Mouse (Mus musculus) intestine, embryonic 15.5 days (tissue): ENCODE measurements around the gene Btrc. TPM values are rescaled to one million over a fixed set of nuclear protein-coding genes. Genes with fewer than 3 reads are reported as not detected.
"Not testable (repeated sequence)": the region's sequence is repeated elsewhere in the genome, so short reads cannot be mapped to it uniquely, and the experiment has no call there.

Experiments
- ATAC-seq: fragments of 200-750 bp; cut with Nextera tagmentation; 2 replicates; pipeline ENCODE4 v1.8.0; 2017; ENCODE audit warnings: moderate TSS enrichment, moderate library complexity
- H3K27ac ChIP-seq: fragments of 300-500 bp; sonication (generic); 2 replicates; pipeline ENCODE4 v1.5.1; 2015; ENCODE audit warnings: mild to moderate bottlenecking, inconsistent platforms
- H3K27me3 ChIP-seq: fragments of 300-500 bp; sonication (generic); replicated peaks from 2 replicates; pipeline ENCODE4 v1.6.1; 2015; ENCODE audit warnings: inconsistent platforms
- H3K36me3 ChIP-seq: fragments of 300-500 bp; sonication (generic); 2 replicates; pipeline ENCODE4 v1.6.1; 2015; ENCODE audit warnings: inconsistent platforms
- H3K4me1 ChIP-seq: fragments of 300-500 bp; sonication (generic); replicated peaks from 2 replicates; pipeline ENCODE4 v1.6.1; 2015; ENCODE audit warnings: inconsistent platforms
- H3K4me2 ChIP-seq: fragments of 300-500 bp; sonication (generic); replicated peaks from 2 replicates; pipeline ENCODE4 v1.6.1; 2015; ENCODE audit warnings: mild to moderate bottlenecking, inconsistent platforms
- H3K4me3 ChIP-seq: fragments of 300-500 bp; sonication (generic); replicated peaks from 2 replicates; pipeline ENCODE4 v1.5.1; 2015; ENCODE audit warnings: inconsistent platforms
- H3K9ac ChIP-seq: fragments of 300-500 bp; sonication (generic); 2 replicates; pipeline ENCODE4 v1.6.1; 2015; ENCODE audit warnings: inconsistent platforms
- H3K9me3 ChIP-seq: fragments of 300-500 bp; sonication (generic); 2 replicates; pipeline ENCODE4 v1.6.1; 2016; ENCODE audit warnings: inconsistent platforms
- WGBS: fragments of 180-500 bp; shearing (Covaris S2); methylation state at CpG from one replicate; pipeline ENCODE4 v1.1.7; 2015; 5-methylcytosine and 5-hydroxymethylcytosine counted together
- polyA plus RNA-seq: library from polyadenylated mRNA; unstranded; fragments of >200 nt; fragmentation: Nextera tagmentation; extraction: Ambion mirVana; gene quantifications from 2 replicates; pipeline ENCODE4 v1.2.1, GENCODE M21; 2015

Btrc gene
- polyA plus RNA-seq, 1 experiment from 2014 or later: 31.8 TPM

DNA sequence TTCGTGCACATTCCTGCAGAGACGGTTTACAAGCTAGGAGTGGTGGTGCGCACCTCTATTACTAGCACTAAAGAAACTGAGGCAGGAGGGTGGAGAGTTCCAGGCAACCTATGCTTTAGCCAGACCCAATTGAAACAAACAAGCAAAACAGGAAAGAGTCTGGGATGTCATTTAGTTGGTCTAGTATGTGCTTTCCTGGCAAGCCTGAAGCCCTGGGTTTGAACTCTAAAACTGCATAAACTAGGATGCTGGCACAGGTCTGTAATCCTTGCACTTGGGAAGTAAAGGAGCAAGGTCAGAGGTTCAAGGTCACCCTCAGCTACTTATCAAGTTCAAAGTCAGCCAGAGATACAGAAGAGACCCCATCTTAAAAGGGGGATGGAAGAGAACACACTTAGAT is 178.5 kb downstream of the Btrc start:
- no peak overlapping the region for H3K27ac ChIP-seq
- peaks cover 25% of the 10 kb centered on the region for H3K27me3 ChIP-seq
- 27% methylated on average over 3 of the region's 3 CpGs for WGBS
- H3K4me1 ChIP-seq: peaks cover 7% of the 10 kb centered on the region
- peak overlapping the region; percentile 14; the same call in 1 of the 2 replicates for H3K9ac ChIP-seq
- ATAC-seq: no peak
- H3K9me3 ChIP-seq: no peaks in the 10 kb centered on the region
- H3K4me2 ChIP-seq: peak overlapping the region; percentile 92
- H3K4me3 ChIP-seq: peak overlapping the region; percentile 37
- no peaks in the 10 kb centered on the region for H3K36me3 ChIP-seq

DNA sequence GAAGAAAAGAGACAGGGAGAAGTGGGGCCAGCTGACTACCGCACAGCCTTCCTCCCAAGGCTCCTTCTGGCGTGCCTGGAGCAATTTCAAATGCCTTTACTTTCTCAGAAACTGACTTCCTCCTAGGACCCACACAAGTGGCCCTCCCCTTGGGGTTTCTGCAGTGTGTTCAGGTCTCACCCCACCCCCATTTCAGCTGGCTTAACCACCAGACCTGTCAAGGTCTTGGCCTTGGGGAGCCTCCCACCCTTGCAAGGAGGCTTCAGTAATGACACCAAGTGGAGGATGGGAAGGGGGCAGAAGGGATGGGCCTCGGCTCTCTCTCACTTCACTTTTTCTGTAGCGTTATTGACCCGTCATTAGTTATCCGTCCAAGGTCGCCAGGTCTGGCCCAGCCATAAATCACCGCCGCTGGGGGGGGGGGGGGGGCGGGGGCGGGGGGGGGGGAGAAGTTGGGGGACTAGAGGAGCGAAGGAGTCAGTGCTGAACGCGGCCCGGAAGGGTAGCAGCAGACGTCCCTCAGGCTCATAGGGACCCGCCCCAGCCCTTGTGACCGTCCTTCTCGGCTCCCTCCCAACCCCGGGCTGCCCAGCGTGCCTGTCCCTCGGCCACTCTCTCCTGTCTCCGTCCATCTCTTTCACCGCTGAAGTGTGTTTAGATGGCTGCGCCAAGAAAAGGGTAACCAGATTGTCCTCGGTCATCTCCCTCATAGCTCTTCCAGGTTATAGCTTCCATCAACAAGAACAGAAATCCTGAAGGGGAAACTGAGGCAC is 180.8 kb downstream of the Btrc start:
- Histone ChIP-seq H3K4me1 (peaks cover 7% of the 10 kb centered on the region), H3K36me3 (no peaks in the 10 kb centered on the region), H3K4me2 (peak overlapping the region; percentile 90), H3K27ac (no peak overlapping the region), H3K27me3 (peaks cover 25% of the 10 kb centered on the region), H3K9ac (peak overlapping the region; percentile 48), H3K4me3 (peak overlapping the region; percentile 41), H3K9me3 (no peaks in the 10 kb centered on the region)
- 2% methylated on average over 21 of the region's 26 CpGs for WGBS
- ATAC-seq: peak; percentile 54

DNA sequence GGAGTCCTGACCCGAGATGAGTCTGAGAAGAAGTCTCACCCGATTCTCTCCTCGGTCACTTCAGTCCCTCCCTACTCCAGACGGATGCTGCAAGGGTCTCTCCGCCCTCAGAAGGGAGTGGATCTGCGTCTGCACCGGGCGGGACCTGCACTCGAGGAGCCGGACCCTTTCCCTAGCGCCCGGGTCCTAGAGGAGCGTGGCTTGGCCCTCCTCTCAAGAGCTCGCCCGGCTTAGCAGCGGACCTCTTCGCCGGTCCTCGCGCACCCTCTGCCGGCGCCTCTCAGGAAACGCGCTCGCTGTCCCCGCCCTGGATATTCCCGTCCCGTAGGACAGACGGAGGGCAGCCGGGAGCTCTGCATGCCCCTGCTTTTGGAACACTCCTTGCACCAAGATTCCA is 181.4 kb downstream of the Btrc start:
- H3K9me3 ChIP-seq: no peaks in the 10 kb centered on the region
- peak; percentile 73 for ATAC-seq
- no peak overlapping the region for H3K27ac ChIP-seq
- H3K36me3 ChIP-seq: no peaks in the 10 kb centered on the region
- H3K4me2 ChIP-seq: peak overlapping the region; percentile 90
- H3K27me3 ChIP-seq: peaks cover 25% of the 10 kb centered on the region
- H3K4me3 ChIP-seq: peak overlapping the region; percentile 41
- WGBS: under 1% methylated on average over 30 of the region's 30 CpGs
- H3K4me1 ChIP-seq: peaks cover 7% of the 10 kb centered on the region
- H3K9ac ChIP-seq: peak overlapping the region; percentile 48

DNA sequence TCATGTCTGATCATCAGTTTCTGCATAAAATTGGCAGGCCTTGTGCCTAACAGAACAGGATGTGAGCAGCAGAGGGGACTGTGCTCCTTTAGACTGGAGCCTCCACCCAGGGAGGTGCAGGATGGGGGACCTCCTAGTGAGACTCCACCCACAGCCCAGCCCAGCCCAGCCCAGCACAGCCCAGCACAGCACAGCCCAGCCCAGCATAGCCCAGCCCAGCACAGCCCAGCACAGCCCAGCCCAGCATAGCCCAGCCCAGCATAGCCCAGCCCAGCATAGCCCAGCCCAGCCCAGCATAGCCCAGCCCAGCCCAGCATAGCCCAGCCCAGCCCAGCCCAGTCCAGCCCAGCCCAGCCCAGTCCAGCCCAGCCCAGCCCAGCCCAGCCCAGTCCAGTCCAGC is 184.7 kb downstream of the Btrc start:
- H3K27ac ChIP-seq, H3K4me2 ChIP-seq, H3K9me3 ChIP-seq, H3K36me3 ChIP-seq, H3K9ac ChIP-seq, H3K4me3 ChIP-seq, H3K27me3 ChIP-seq: not testable (repeated sequence)
- H3K4me1 ChIP-seq: peaks cover 20% of the 10 kb centered on the region
- ATAC-seq: peak; percentile 44; the same call in 1 of the 2 replicates

DNA sequence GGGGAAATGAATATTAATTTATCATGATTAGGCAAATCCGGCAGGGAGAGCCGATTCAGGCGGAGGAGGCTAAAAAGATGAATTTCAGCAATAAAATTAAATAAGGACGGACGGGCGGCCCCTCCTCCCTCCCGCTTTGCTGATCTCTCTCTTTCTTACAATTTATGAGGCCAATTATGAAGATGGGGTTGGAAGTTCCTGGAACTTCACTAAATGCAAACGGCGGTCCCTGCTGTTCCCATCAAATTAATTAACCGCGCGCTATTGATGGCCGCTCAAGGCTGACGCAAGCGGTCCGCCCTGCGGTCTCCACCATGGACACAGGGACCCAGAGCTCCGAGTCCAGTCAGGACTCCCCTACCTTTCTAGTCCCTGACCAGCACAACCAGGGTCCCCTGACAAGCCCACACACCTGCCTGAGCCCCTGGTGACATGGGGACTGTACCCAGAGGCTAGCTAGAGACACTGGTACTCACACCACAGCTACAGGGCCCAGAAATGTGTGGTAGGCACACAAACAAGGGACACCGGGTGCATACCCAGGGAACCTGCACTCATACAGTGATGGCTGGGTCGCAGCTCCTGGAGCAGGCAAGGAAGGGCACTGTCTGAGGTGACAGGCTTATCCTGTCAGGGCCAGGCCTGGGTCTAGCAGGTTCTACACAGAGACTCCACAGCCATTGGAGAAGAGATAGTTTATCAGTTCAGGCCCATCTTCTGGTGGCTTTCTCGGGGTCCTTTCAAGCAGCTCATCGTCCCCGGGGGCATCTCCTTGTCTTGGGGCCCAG is 185.8 kb downstream of the Btrc start:
- peaks cover 7% of the 10 kb centered on the region; the same call in 1 of the 2 replicates for H3K27me3 ChIP-seq
- no peaks in the 10 kb centered on the region for H3K9me3 ChIP-seq
- no peaks in the 10 kb centered on the region for H3K36me3 ChIP-seq
- no peak for ATAC-seq
- no peak overlapping the region for H3K27ac ChIP-seq
- 79% methylated on average over 23 of the region's 23 CpGs for WGBS
- peaks cover 19% of the 10 kb centered on the region for H3K4me1 ChIP-seq
- H3K4me2 ChIP-seq: no peak overlapping the region
- H3K4me3 ChIP-seq: no peak overlapping the region
- H3K9ac ChIP-seq: no peak overlapping the region

DNA sequence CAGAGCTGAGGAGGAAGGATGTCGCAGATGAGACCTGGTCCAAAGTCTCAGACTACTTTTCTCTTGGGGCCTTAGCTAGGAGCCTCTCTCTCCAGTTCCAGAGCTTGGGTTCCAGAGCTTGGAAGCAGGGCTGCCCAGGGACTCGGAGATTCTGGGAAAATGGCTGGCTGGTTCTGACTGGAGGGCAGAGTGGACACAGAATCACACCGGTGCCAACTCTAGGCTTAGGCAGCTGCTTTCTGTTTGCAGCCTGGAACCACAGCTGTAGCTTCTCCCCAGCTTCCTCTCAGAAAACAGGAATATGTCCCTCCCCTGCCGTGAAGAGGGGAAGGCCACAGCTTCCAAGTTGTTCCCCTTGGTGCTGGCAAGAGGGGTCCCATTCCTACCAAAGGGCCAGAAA is 186.4 kb downstream of the Btrc start:
- no peak for ATAC-seq
- WGBS: 68% methylated on average over 4 of the region's 4 CpGs

DNA sequence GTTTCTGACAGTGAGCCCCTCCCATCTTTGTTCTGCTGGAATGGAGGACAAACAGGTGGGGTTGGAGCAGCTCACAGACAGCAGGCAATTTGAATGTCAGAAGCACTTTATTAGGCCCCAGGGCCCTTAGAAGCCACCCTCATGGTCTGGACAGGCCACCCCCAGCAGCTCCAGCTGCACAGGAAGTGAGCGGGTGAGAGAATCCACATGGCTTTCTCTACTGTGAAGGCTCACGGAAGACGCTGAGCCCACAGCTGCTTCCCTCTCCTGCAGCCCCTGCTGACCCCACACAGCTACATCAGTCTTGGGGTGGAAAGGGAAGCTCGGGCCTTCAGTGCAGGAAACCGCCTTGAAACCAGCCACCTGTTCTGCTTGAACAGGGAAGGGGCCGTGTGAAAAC is 188.7 kb downstream of the Btrc start:
- Histone ChIP-seq H3K4me2 (no peak overlapping the region), H3K9ac (no peak overlapping the region), H3K27ac (0 out of 2 replicates have a peak overlapping the region, but pooled peaks have one; percentile 11), H3K4me1 (peaks cover 17% of the 10 kb centered on the region), H3K9me3 (no peaks in the 10 kb centered on the region), H3K36me3 (no peaks in the 10 kb centered on the region), H3K27me3 (no peaks in the 10 kb centered on the region), H3K4me3 (no peak overlapping the region)
- 33% methylated on average over 6 of the region's 6 CpGs for WGBS
- ATAC-seq: peak; percentile 64

More for the DNA sequence above, 186.4 kb downstream of the Btrc start:
- Histone ChIP-seq H3K4me3 (no peak overlapping the region), H3K4me1 (peaks cover 17% of the 10 kb centered on the region), H3K4me2 (no peak overlapping the region), H3K27ac (no peak overlapping the region), H3K27me3 (peaks cover 7% of the 10 kb centered on the region; the same call in 1 of the 2 replicates), H3K9ac (no peak overlapping the region), H3K36me3 (no peaks in the 10 kb centered on the region), H3K9me3 (no peaks in the 10 kb centered on the region)

DNA sequence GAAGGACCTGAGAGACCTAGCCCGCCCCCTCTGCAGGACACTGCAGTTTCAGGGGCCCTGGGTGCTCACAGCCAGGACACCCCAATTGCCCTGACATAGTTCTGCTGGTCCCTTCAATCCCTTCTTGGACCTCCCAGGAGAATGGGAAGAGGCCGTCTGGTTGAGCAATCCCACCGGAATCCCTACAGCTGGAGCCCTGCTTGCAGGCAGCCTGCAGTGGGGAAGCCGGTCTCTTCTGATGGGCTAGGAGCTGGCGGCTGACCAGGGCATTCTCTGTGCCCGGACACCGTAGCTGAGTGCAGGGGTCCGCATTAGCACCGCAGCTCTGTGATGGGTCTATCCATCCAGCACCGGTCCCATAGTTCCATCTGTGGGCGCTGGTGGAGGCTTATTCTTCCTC is 190.6 kb downstream of the Btrc start:
- peaks cover 17% of the 10 kb centered on the region for H3K4me1 ChIP-seq
- H3K27ac ChIP-seq: no peak overlapping the region
- H3K9ac ChIP-seq: no peak overlapping the region
- H3K9me3 ChIP-seq: no peaks in the 10 kb centered on the region
- 93% methylated on average over 11 of the region's 11 CpGs for WGBS
- H3K4me3 ChIP-seq: no peak overlapping the region
- H3K36me3 ChIP-seq: no peaks in the 10 kb centered on the region
- ATAC-seq: no peak
- H3K27me3 ChIP-seq: no peaks in the 10 kb centered on the region
- H3K4me2 ChIP-seq: no peak overlapping the region

DNA sequence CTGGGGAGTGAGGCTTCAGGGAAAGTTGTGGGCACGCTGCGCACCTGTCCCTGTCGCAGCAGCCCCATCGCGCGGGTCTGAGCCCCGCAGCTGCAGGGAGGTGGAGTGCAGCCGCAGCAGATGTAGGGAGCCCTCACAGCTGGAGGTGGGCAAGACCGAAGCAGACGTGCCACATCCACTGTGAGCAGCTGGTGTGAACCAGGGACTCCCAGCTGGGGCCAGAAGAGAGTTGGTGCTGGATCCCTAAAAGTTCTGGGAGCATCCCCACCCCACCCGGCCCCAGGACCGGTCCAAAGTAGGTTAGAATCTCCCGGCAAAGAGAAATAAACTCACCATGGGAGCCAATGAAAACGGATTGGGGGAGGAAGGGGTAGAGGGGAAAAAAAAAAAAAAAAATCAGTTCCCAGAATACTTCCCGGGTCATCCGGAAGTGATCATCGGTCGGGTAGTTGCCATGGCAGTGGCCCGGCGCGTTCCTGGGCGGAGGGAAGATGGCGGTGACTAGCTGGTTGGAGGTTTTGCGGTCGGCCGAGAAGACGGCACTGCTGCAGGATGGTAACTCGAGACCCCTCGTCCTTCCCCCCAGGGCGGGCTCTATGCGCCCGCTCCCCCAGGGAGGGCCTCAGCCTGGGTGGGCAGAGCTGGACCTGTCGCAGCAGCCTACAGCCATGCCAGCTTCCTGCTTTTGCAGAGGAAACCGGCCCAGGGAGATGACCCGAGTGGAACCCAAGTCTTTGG is 196.8 kb downstream of the Btrc start, which contains the start of the genes Poll and Gm17018:
Gene Poll, minus strand, starts transcription at position 379 of the 738 bp plus-strand sequence.
Gene Gm17018, plus strand, starts transcription at position 463 of the 738 bp plus-strand sequence.
- H3K27ac ChIP-seq: peak within 1 kb of the TSS; percentile 56
- WGBS: 0% methylated on average over 34 of the region's 35 CpGs
- H3K9ac ChIP-seq: peak within 1 kb of the TSS; percentile 77
- H3K27me3 ChIP-seq: no peaks in the 10 kb centered on the region
- peak within 1 kb of the TSS; percentile 87 for H3K4me2 ChIP-seq
- no peaks in the 10 kb centered on the region for H3K36me3 ChIP-seq
- H3K4me3 ChIP-seq: peak within 1 kb of the TSS; percentile 65
- no peaks in the 10 kb centered on the region for H3K9me3 ChIP-seq
- peak; percentile 94 for ATAC-seq
- 0 out of 2 replicates have a peak, but pooled peaks cover 7% of the 10 kb centered on the region for H3K4me1 ChIP-seq

DNA sequence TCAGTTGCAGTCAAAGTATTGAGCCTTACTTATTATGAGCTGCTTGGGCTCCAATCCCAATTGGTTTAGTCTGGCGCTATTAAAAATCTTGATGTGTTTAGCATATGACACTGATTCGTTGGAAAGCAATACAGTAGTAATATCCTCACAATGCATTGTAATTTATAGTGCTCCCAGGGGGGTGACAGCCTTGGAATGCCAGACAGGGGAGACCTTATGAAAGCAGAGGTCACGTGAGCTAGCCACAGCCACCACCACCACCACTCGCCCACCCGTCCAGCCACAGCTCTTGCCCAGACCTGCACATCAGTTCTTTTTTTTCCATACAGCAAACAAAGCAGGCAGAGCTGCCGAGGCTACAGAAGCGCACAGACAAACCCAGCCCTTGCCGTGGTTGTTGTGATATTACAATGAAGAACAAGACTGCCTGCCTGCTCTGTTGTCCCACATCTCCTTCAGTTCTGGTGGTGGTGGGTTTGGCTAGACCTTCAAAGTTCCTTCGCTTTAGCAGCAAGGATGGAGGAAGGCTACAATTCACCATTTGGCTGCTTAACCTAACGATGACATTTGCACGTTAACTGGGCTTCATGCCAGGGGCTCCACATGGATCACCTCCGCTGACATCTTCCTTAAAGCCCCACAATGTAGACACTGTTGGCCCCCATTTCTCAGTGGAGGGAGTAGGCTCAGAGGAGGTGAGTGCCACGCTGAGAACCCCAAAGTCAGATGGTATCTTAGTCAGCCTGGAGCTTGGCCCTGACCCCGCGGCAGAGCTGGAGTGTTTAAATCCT is 202.6 kb downstream of the Btrc start:
- peaks cover 9% of the 10 kb centered on the region for H3K4me1 ChIP-seq
- ATAC-seq: no peak
- H3K9me3 ChIP-seq: no peaks in the 10 kb centered on the region
- no peak overlapping the region for H3K27ac ChIP-seq
- no peaks in the 10 kb centered on the region for H3K27me3 ChIP-seq
- no peak overlapping the region for H3K4me3 ChIP-seq
- WGBS: 55% methylated on average over 15 of the region's 15 CpGs
- H3K9ac ChIP-seq: no peak overlapping the region
- no peaks in the 10 kb centered on the region for H3K36me3 ChIP-seq
- H3K4me2 ChIP-seq: no peak overlapping the region

DNA sequence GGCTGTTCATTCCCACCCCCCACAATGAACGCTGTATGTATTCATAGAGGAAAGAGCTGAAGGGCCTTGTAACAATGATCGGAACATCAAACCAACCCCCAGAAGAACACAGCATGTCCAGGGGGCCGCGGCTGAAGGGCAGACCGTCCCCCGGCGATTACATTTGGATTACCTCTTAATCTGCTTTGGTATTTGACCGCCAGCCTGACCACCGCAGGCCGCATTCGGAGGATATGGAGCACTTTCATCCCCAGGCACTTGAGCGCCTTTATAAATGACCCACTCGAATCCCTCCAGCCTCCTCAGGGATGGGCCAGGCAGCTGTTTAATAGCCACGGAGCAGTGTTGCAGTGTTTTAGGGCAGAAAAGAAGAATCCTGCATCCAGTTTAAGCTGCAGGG is 203.8 kb downstream of the Btrc start:
- 44% methylated on average over 14 of the region's 14 CpGs for WGBS
- H3K4me2 ChIP-seq: no peak overlapping the region
- no peaks in the 10 kb centered on the region for H3K9me3 ChIP-seq
- no peak overlapping the region for H3K9ac ChIP-seq
- no peak for ATAC-seq
- H3K27ac ChIP-seq: no peak overlapping the region
- peaks cover 9% of the 10 kb centered on the region for H3K4me1 ChIP-seq
- no peaks in the 10 kb centered on the region for H3K27me3 ChIP-seq
- H3K4me3 ChIP-seq: no peak overlapping the region
- H3K36me3 ChIP-seq: no peaks in the 10 kb centered on the region
